42 mouse cellular contexts compared by ENCODE assay signal in the genomic region with DNA sequence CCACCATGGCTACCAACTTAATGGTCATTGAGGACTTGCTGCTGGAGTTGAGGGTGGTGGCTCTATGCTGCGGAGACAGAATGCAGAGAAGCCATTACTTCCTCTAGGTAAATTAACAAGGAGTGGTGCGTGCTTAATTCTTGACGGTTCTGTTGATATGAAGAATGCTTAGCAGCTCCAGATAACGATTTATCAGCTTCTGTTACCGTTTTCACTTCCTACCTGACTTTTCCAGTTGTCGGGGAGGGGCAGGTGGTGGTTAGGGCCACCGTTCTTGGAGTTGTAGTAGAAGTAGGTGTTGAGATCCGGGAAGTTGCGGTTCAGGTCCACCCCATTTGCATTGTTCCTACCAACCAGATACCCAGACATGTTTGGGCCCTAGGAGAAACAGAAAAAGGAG. TPM values are rescaled to one million over a fixed set of nuclear protein-coding genes. Genes with fewer than 3 reads are reported as not detected.
"Had no signal": no experiment of that assay in that cellular context is flagged by ENCODE, and none has a peak within 500 bp of the region (broad histone marks: within the 10 kb centered on the region; RNA-seq: fewer than 3 reads in every experiment).

No protein-coding gene starts in this region.

- H3K4me3 ChIP-seq: heart, embryonic 12.5 days; heart, embryonic 13.5 days; heart, embryonic 15.5 days; hindbrain, embryonic 10.5 days; hindbrain, embryonic 12.5 days; hindbrain, embryonic 13.5 days; hindbrain, embryonic 15.5 days; intestine, embryonic 15.5 days; kidney, embryonic 15.5 days; left cerebral cortex, adult 2 months had no signal

- H3K9ac ChIP-seq: heart, embryonic 12.5 days; heart, embryonic 13.5 days; heart, embryonic 15.5 days; hindbrain, embryonic 12.5 days; hindbrain, embryonic 13.5 days; hindbrain, embryonic 14.5 days; hindbrain, embryonic 15.5 days; intestine, embryonic 15.5 days; kidney, embryonic 15.5 days had no signal

- H3K4me2 ChIP-seq: heart, embryonic 12.5 days; heart, embryonic 13.5 days; heart, embryonic 15.5 days; hindbrain, embryonic 12.5 days; hindbrain, embryonic 13.5 days; hindbrain, embryonic 14.5 days; hindbrain, embryonic 15.5 days; intestine, embryonic 15.5 days; kidney, embryonic 15.5 days had no signal

- H3K27ac ChIP-seq: heart, embryonic 13.5 days; heart, embryonic 15.5 days; hindbrain, embryonic 10.5 days; hindbrain, embryonic 12.5 days; hindbrain, embryonic 13.5 days; hindbrain, embryonic 14.5 days; hindbrain, embryonic 15.5 days; hindbrain, postnatal 0 days; intestine, embryonic 15.5 days; kidney, embryonic 15.5 days; kidney, postnatal 0 days; left cerebral cortex, adult 2 months had no signal

- H3K36me3 ChIP-seq: heart, embryonic 12.5 days; heart, embryonic 13.5 days; heart, embryonic 15.5 days; hindbrain, embryonic 10.5 days; hindbrain, embryonic 12.5 days; hindbrain, embryonic 13.5 days; hindbrain, embryonic 15.5 days; intestine, embryonic 15.5 days; kidney, embryonic 15.5 days had no signal

- H3K9me3 ChIP-seq: heart, embryonic 12.5 days; heart, embryonic 13.5 days; heart, embryonic 15.5 days; hindbrain, embryonic 10.5 days; hindbrain, embryonic 12.5 days; hindbrain, embryonic 13.5 days; hindbrain, embryonic 15.5 days; intestine, embryonic 15.5 days; kidney, embryonic 15.5 days had no signal

- DNase-seq: heart, postnatal 10 days; heart, postnatal 14 days; heart, postnatal 36 days; heart, postnatal 4 days; kidney, adult 11 months; kidney, adult 18-20 months; kidney, adult 2 months; kidney, adult 8-10 months; kidney, adult 9 months; kidney, postnatal 10 days; kidney, postnatal 14 days; kidney, postnatal 25 days; kidney, postnatal 36 days; kidney, postnatal 4 days; layer of hippocampus, adult 9-11 months; layer of hippocampus, postnatal 36 days had no signal

- H3K4me1 ChIP-seq: heart, embryonic 15.5 days; hindbrain, embryonic 12.5 days; hindbrain, embryonic 13.5 days; hindbrain, embryonic 15.5 days; kidney, embryonic 15.5 days had no signal

- H3K27me3 ChIP-seq: heart, embryonic 12.5 days; heart, embryonic 15.5 days; hindbrain, embryonic 12.5 days; hindbrain, embryonic 13.5 days; hindbrain, embryonic 15.5 days; intestine, embryonic 15.5 days; kidney, embryonic 15.5 days had no signal

RNA-seq across cellular contexts. Expression of a gene that starts 12.6 kb away (rescaled TPM):
- total RNA-seq: heart, postnatal 10 days; heart, postnatal 4 days; hematopoietic stem cell, adult 5-6 weeks had no signal
- polyA plus RNA-seq: inflammation-experienced regulatory T-cells, adult 6 months had no signal

RNA-seq across cellular contexts. Expression of a gene that starts 55.3 kb away (rescaled TPM):
- total RNA-seq: heart, postnatal 25 days; heart, postnatal 4 days; hematopoietic stem cell, adult 5-6 weeks; hindbrain, postnatal 0 days; layer of hippocampus, adult 18-20 months; layer of hippocampus, adult 8-10 months; layer of hippocampus, postnatal 10 days; layer of hippocampus, postnatal 25 days; layer of hippocampus, postnatal 36 days had no signal
- polyA plus RNA-seq: heart, embryonic 14.5 days; heart, embryonic 15.5 days; heart, embryonic 16.5 days; heart, postnatal 0 days; hindbrain, embryonic 10.5 days; hindbrain, embryonic 11.5 days; hindbrain, embryonic 12.5 days; hindbrain, embryonic 13.5 days; hindbrain, embryonic 14.5 days; hindbrain, embryonic 15.5 days; hindbrain, embryonic 16.5 days; hindbrain, postnatal 0 days; inflammation-experienced regulatory T-cells, adult 6 months; intestine, embryonic 14.5 days had no signal
